Mouse (Mus musculus): Measurements from ENCODE around the gene Vmn1r68. TPM values are rescaled to one million over a fixed set of nuclear protein-coding genes. Genes with fewer than 3 reads are reported as not detected.

Gene Vmn1r68
- polyA plus RNA-seq (2014; fragmentation: Nextera tagmentation; extraction: Ambion mirVana) = not detected in 2 replicates

GRCm38 (mm10) chr7:10558385-10558784 lies at the start of gene Vmn1r68:
Gene Vmn1r68, minus strand, starts transcription at chr7:10558485.
- no peaks in the 10 kb centered on the region for H3K9me3 ChIP-seq (ENCODE audit: low read depth, low read length)
- H3K4me2 ChIP-seq = no peak within 1 kb of the TSS
- H3K9ac ChIP-seq = no peak within 1 kb of the TSS
- no peaks in the 10 kb centered on the region for H3K4me1 ChIP-seq (ENCODE audit: insufficient read depth)
- TF ChIP-seq CTCF (IDR thresholded peaks at IDR 0.05; ENCODE audit: low read depth) = no peak
- H3K27me3 ChIP-seq (ENCODE audit: insufficient read depth, low read length) = no peaks in the 10 kb centered on the region
- H3K36me3 ChIP-seq (ENCODE audit: insufficient read depth) = no peaks in the 10 kb centered on the region
- no peak within 1 kb of the TSS for H3K27ac ChIP-seq (ENCODE audit: low read depth)
- H3K4me3 ChIP-seq (ENCODE audit: low read depth, low read length) = no peak within 1 kb of the TSS
- no peak for ATAC-seq (ENCODE audit: insufficient read depth)
- 60% methylated on average over 2 of the region's 2 CpGs for WGBS
- DNase-seq = no peak

- ATAC-seq (ENCODE audit: insufficient read depth) = no peak; the same call in 1 of the 2 replicates
- TF ChIP-seq CTCF (IDR thresholded peaks at IDR 0.05; ENCODE audit: low read depth) = no peak
- no peaks in the 10 kb centered on the region for H3K9me3 ChIP-seq (ENCODE audit: low read depth, low read length)
- no peak overlapping the region for H3K27ac ChIP-seq (ENCODE audit: low read depth)
- no peaks in the 10 kb centered on the region for H3K4me1 ChIP-seq (ENCODE audit: insufficient read depth)
- H3K9ac ChIP-seq = no peak overlapping the region
- H3K36me3 ChIP-seq (ENCODE audit: insufficient read depth) = peaks cover 19% of the 10 kb centered on the region
- DNase-seq = no peak
- peak overlapping the region; percentile 70 for H3K4me3 ChIP-seq (ENCODE audit: low read depth, low read length)
- WGBS = 34% methylated on average over 6 of the region's 6 CpGs
- peak overlapping the region; percentile 77 for H3K4me2 ChIP-seq
- no peaks in the 10 kb centered on the region for H3K27me3 ChIP-seq (ENCODE audit: insufficient read depth, low read length)
These were observed 62.7 kb downstream of the Vmn1r68 start for GRCm38 (mm10) chr7:10495578-10495977.

GRCm38 (mm10) chr7:10494786-10495521 lies 63.3 kb downstream of the Vmn1r68 start, which contains the start of gene Zik1:
Gene Zik1, minus strand, starts transcription at chr7:10495394.
- Histone ChIP-seq H3K9ac (peak within 1 kb of the TSS; percentile 77), H3K36me3 (ENCODE audit: insufficient read depth) (peaks cover 25% of the 10 kb centered on the region), H3K4me3 (ENCODE audit: low read depth, low read length) (peak within 1 kb of the TSS; percentile 70), H3K9me3 (ENCODE audit: low read depth, low read length) (no peaks in the 10 kb centered on the region), H3K4me1 (ENCODE audit: insufficient read depth) (no peaks in the 10 kb centered on the region), H3K4me2 (peak within 1 kb of the TSS; percentile 77), H3K27ac (ENCODE audit: low read depth) (peak within 1 kb of the TSS; percentile 12; the same call in 1 of the 2 replicates), H3K27me3 (ENCODE audit: insufficient read depth, low read length) (no peaks in the 10 kb centered on the region)
- no peak for TF ChIP-seq CTCF (IDR thresholded peaks at IDR 0.05; ENCODE audit: low read depth)
- peak; percentile 93 for DNase-seq
- ATAC-seq (ENCODE audit: insufficient read depth) = peak; percentile 100
- 1% methylated on average over 33 of the region's 33 CpGs for WGBS

GRCm38 (mm10) chr7:10480588-10481233 lies 77.6 kb downstream of the Vmn1r68 start:
- H3K4me1 ChIP-seq (ENCODE audit: insufficient read depth) = no peaks in the 10 kb centered on the region
- no peak overlapping the region for H3K4me2 ChIP-seq
- no peak for TF ChIP-seq CTCF (IDR thresholded peaks at IDR 0.05; ENCODE audit: low read depth)
- no peak overlapping the region for H3K27ac ChIP-seq (ENCODE audit: low read depth)
- no peak overlapping the region for H3K9ac ChIP-seq
- no peak for ATAC-seq (ENCODE audit: insufficient read depth)
- DNase-seq = no peak
- no peaks in the 10 kb centered on the region for H3K9me3 ChIP-seq (ENCODE audit: low read depth, low read length)
- H3K27me3 ChIP-seq (ENCODE audit: insufficient read depth, low read length) = no peaks in the 10 kb centered on the region
- H3K4me3 ChIP-seq (ENCODE audit: low read depth, low read length) = no peak overlapping the region
- H3K36me3 ChIP-seq (ENCODE audit: insufficient read depth) = no peaks in the 10 kb centered on the region
- 66% methylated on average over 18 of the region's 18 CpGs for WGBS

- Histone ChIP-seq H3K9me3 (ENCODE audit: low read depth, low read length) (no peaks in the 10 kb centered on the region), H3K4me2 (no peak overlapping the region), H3K27me3 (ENCODE audit: insufficient read depth, low read length) (no peaks in the 10 kb centered on the region), H3K36me3 (ENCODE audit: insufficient read depth) (no peaks in the 10 kb centered on the region), H3K9ac (no peak overlapping the region), H3K4me1 (ENCODE audit: insufficient read depth) (no peaks in the 10 kb centered on the region), H3K4me3 (ENCODE audit: low read depth, low read length) (no peak overlapping the region), H3K27ac (ENCODE audit: low read depth) (no peak overlapping the region)
- no peak for TF ChIP-seq CTCF (IDR thresholded peaks at IDR 0.05; ENCODE audit: low read depth)
- ATAC-seq (ENCODE audit: insufficient read depth) (no peak), DNase-seq (no peak)
These were observed 78.5 kb downstream of the Vmn1r68 start for GRCm38 (mm10) chr7:10479813-10480212.

GRCm38 (mm10) chr7:10458166-10458565 lies 100.1 kb downstream of the Vmn1r68 start:
- Histone ChIP-seq H3K9ac (no peak overlapping the region), H3K9me3 (ENCODE audit: low read depth, low read length) (no peaks in the 10 kb centered on the region), H3K27me3 (ENCODE audit: insufficient read depth, low read length) (no peaks in the 10 kb centered on the region), H3K27ac (ENCODE audit: low read depth) (no peak overlapping the region), H3K4me2 (no peak overlapping the region), H3K36me3 (ENCODE audit: insufficient read depth) (no peaks in the 10 kb centered on the region), H3K4me1 (ENCODE audit: insufficient read depth) (no peaks in the 10 kb centered on the region), H3K4me3 (ENCODE audit: low read depth, low read length) (no peak overlapping the region)
- DNase-seq = no peak
- 69% methylated on average over 3 of the region's 3 CpGs for WGBS
- no peak for TF ChIP-seq CTCF (IDR thresholded peaks at IDR 0.05; ENCODE audit: low read depth)
- ATAC-seq (ENCODE audit: insufficient read depth) = no peak

Other genes starting within 250 kb of the Vmn1r68 start
- gene Vmn1r67, start 115.2 kb downstream of the Vmn1r68 start, polyA plus RNA-seq (2014; fragmentation: Nextera tagmentation; extraction: Ambion mirVana) = not detected in 2 replicates
- gene Zik1, start 63.1 kb downstream of the Vmn1r68 start, polyA plus RNA-seq (2014; fragmentation: Nextera tagmentation; extraction: Ambion mirVana) = 14.7 and 16.3 TPM in 2 replicates
- not detected in 2 replicates for gene Vmn1r69, start 55.2 kb upstream of the Vmn1r68 start, polyA plus RNA-seq (2014; fragmentation: Nextera tagmentation; extraction: Ambion mirVana)
- not detected in 2 replicates for gene Vmn1r70, start 73.0 kb upstream of the Vmn1r68 start, polyA plus RNA-seq (2014; fragmentation: Nextera tagmentation; extraction: Ambion mirVana)
- not detected in 2 replicates for gene Nlrp4b, start 129.3 kb upstream of the Vmn1r68 start, polyA plus RNA-seq (2014; fragmentation: Nextera tagmentation; extraction: Ambion mirVana)
- not detected in 2 replicates for gene Vmn1r71, start 195.9 kb upstream of the Vmn1r68 start, polyA plus RNA-seq (2014; fragmentation: Nextera tagmentation; extraction: Ambion mirVana)

Measured in lung, embryonic 14.5 days (tissue).